Comparison of ENCODE assay signal across 19 mouse cellular contexts in genomic region chrX:144536431-144536830, GRCm38 (mm10).
DNase-seq lines count a peak whose midpoint lies in the region; ATAC-seq and TF ChIP-seq lines count a peak whose summit lies in the region.
"Had no signal": no experiment of that assay in that cellular context is flagged by ENCODE, and none has a peak within 500 bp of the region (broad histone marks: within the 10 kb centered on the region; RNA-seq: fewer than 3 reads in every experiment).

No protein-coding gene starts in this region.

- no peak overlapping the region for H3K4me3 ChIP-seq in heart, embryonic 16.5 days (ENCODE audit: low read length)
- no peak overlapping the region for H3K4me3 ChIP-seq in midbrain, postnatal 0 days (ENCODE audit: low read depth, low read length)
- no peak overlapping the region for H3K4me3 ChIP-seq in midbrain, embryonic 15.5 days
- no peak overlapping the region for H3K4me3 ChIP-seq in liver, embryonic 14.5 days (ENCODE audit: insufficient read depth in 1 of 2, low read depth in 2 of 2, low read length in 2 of 2)
- H3K4me3 ChIP-seq: embryonic facial prominence, embryonic 12.5 days; heart, embryonic 10.5 days; limb, embryonic 10.5 days; neural tube, embryonic 12.5 days had no signal

- H3K4me2 ChIP-seq in heart, embryonic 16.5 days (ENCODE audit: low read depth, low read length): no peak overlapping the region
- H3K4me2 ChIP-seq in midbrain, postnatal 0 days (ENCODE audit: low read depth, low read length, poor library complexity, severe bottlenecking): no peak overlapping the region
- H3K4me2 ChIP-seq in midbrain, embryonic 15.5 days: no peak overlapping the region
- no peak overlapping the region for H3K4me2 ChIP-seq in liver, embryonic 14.5 days (ENCODE audit: low read depth)
- H3K4me2 ChIP-seq: embryonic facial prominence, embryonic 12.5 days; neural tube, embryonic 12.5 days had no signal

- ATAC-seq in heart, embryonic 16.5 days (replicated peaks; ENCODE audit: extremely low read depth, insufficient read depth, low FRiP score): 0 out of 2 replicates have a peak, but pooled peaks have one; percentile 23
- no peak for ATAC-seq in midbrain, postnatal 0 days (ENCODE audit: low FRiP score)
- ATAC-seq in midbrain, embryonic 15.5 days (replicated peaks): no peak; the same call in 1 of the 2 replicates
- peak; percentile 50; the same call in 1 of the 2 replicates for ATAC-seq in liver, embryonic 14.5 days (ENCODE audit: insufficient read depth)
- ATAC-seq: forebrain, postnatal 0 days; inflammation-experienced regulatory T-cells, adult 6 months had no signal

- H3K27me3 ChIP-seq in heart, embryonic 16.5 days (ENCODE audit: control insufficient read depth, insufficient read depth, low read length): no peaks in the 10 kb centered on the region
- no peaks in the 10 kb centered on the region for H3K27me3 ChIP-seq in midbrain, postnatal 0 days (ENCODE audit: insufficient read depth, low read length)
- H3K27me3 ChIP-seq in midbrain, embryonic 15.5 days (replicated peaks): no peaks in the 10 kb centered on the region
- no peaks in the 10 kb centered on the region for H3K27me3 ChIP-seq in liver, embryonic 14.5 days (ENCODE audit: control insufficient read depth, insufficient read depth, low read length)
- H3K27me3 ChIP-seq: embryonic facial prominence, embryonic 12.5 days; neural tube, embryonic 12.5 days had no signal

- no peak for TF ChIP-seq CTCF in midbrain, postnatal 0 days (IDR thresholded peaks at IDR 0.05)
- TF ChIP-seq CTCF in liver, embryonic 14.5 days (IDR thresholded peaks at IDR 0.05; ENCODE audit: low read depth): no peak

- no peaks in the 10 kb centered on the region for H3K9me3 ChIP-seq in heart, embryonic 16.5 days (replicated peaks; ENCODE audit: control insufficient read depth, low read length)
- no peaks in the 10 kb centered on the region for H3K9me3 ChIP-seq in midbrain, postnatal 0 days (ENCODE audit: low read length)
- H3K9me3 ChIP-seq in midbrain, embryonic 15.5 days: no peaks in the 10 kb centered on the region
- H3K9me3 ChIP-seq in liver, embryonic 14.5 days (ENCODE audit: control insufficient read depth, low read length): no peaks in the 10 kb centered on the region
- H3K9me3 ChIP-seq: embryonic facial prominence, embryonic 12.5 days; heart, embryonic 10.5 days; limb, embryonic 10.5 days; neural tube, embryonic 12.5 days had no signal

- no peak for DNase-seq in heart, adult 9 months (ENCODE audit: low spot score in 2 of 2)
- peak; percentile 15 for DNase-seq in midbrain, postnatal 0 days (ENCODE audit: low spot score)
- DNase-seq in liver, embryonic 14.5 days (ENCODE audit: low read depth in 3 of 3, low spot score in 3 of 3): no peak
- peak; percentile 13 for DNase-seq in retina, postnatal 7 days (ENCODE audit: low read depth, low spot score)
- no peak for DNase-seq in thymus, postnatal 4 days
- DNase-seq: adrenal gland, adult 8-10 months; forebrain, postnatal 0 days; heart, postnatal 10 days; kidney, postnatal 36 days; lung, adult 18-20 months; lung, postnatal 36 days; right cerebral cortex, postnatal 25 days had no signal

- H3K27ac ChIP-seq in heart, embryonic 16.5 days (ENCODE audit: low read length): no peak overlapping the region
- no peak overlapping the region for H3K27ac ChIP-seq in midbrain, postnatal 0 days (ENCODE audit: low read depth, low read length)
- no peak overlapping the region for H3K27ac ChIP-seq in midbrain, embryonic 15.5 days
- no peak overlapping the region for H3K27ac ChIP-seq in liver, embryonic 14.5 days
- H3K27ac ChIP-seq: embryonic facial prominence, embryonic 12.5 days; heart, embryonic 10.5 days; limb, embryonic 10.5 days; neural tube, embryonic 12.5 days had no signal

- H3K4me1 ChIP-seq in heart, embryonic 16.5 days (ENCODE audit: control insufficient read depth, insufficient read depth, low read length): no peaks in the 10 kb centered on the region
- no peaks in the 10 kb centered on the region for H3K4me1 ChIP-seq in midbrain, postnatal 0 days (ENCODE audit: insufficient read depth, low read length)
- no peaks in the 10 kb centered on the region for H3K4me1 ChIP-seq in midbrain, embryonic 15.5 days
- H3K4me1 ChIP-seq in liver, embryonic 14.5 days (replicated peaks; ENCODE audit: control insufficient read depth in 2 of 2, insufficient read depth in 2 of 2, low read length in 1 of 2): no peaks in the 10 kb centered on the region
- H3K4me1 ChIP-seq: embryonic facial prominence, embryonic 12.5 days; heart, embryonic 10.5 days; limb, embryonic 10.5 days; neural tube, embryonic 12.5 days had no signal

- 14% methylated on average over 1 of the region's 1 CpGs for WGBS in heart, embryonic 16.5 days
- 29% methylated on average over 1 of the region's 1 CpGs for WGBS in midbrain, postnatal 0 days
- WGBS in midbrain, embryonic 15.5 days: 16% methylated on average over 1 of the region's 1 CpGs
- 24% methylated on average over 1 of the region's 1 CpGs for WGBS in liver, embryonic 14.5 days (ENCODE audit: insufficient replicate concordance)

- H3K36me3 ChIP-seq in heart, embryonic 16.5 days (ENCODE audit: control insufficient read depth, insufficient read depth): no peaks in the 10 kb centered on the region
- no peaks in the 10 kb centered on the region for H3K36me3 ChIP-seq in midbrain, postnatal 0 days (ENCODE audit: insufficient read depth, low read length)
- no peaks in the 10 kb centered on the region for H3K36me3 ChIP-seq in midbrain, embryonic 15.5 days (replicated peaks)
- no peaks in the 10 kb centered on the region for H3K36me3 ChIP-seq in liver, embryonic 14.5 days (replicated peaks; ENCODE audit: control insufficient read depth, insufficient read depth, low read depth)
- H3K36me3 ChIP-seq: embryonic facial prominence, embryonic 12.5 days; heart, embryonic 10.5 days; limb, embryonic 10.5 days; neural tube, embryonic 12.5 days had no signal

- no peak for TF ChIP-seq EP300 in liver, embryonic 14.5 days (IDR thresholded peaks at IDR 0.05; ENCODE audit: low read depth)

- no peak overlapping the region for H3K9ac ChIP-seq in heart, embryonic 16.5 days (ENCODE audit: low read length)
- no peak overlapping the region for H3K9ac ChIP-seq in midbrain, postnatal 0 days (replicated peaks; ENCODE audit: low read length, poor library complexity, severe bottlenecking)
- no peak overlapping the region for H3K9ac ChIP-seq in midbrain, embryonic 15.5 days
- H3K9ac ChIP-seq in liver, embryonic 14.5 days (replicated peaks): no peak overlapping the region
- H3K9ac ChIP-seq: embryonic facial prominence, embryonic 12.5 days; forebrain, postnatal 0 days; neural tube, embryonic 12.5 days had no signal

Comparison
In these comparisons a context has a peak if more than half of its experiments do, and no peak if none do; other contexts are left out.
1. ATAC-seq: peak in heart, embryonic 16.5 days (single experiment) and liver, embryonic 14.5 days (single experiment); none in midbrain, postnatal 0 days (single experiment) and midbrain, embryonic 15.5 days (single experiment).
2. DNase-seq: peak in midbrain, postnatal 0 days (single experiment) and retina, postnatal 7 days (single experiment); none in heart, adult 9 months (0 of 2), liver, embryonic 14.5 days (0 of 3) and thymus, postnatal 4 days (single experiment).